Mouse (Mus musculus): ENCODE data around the gene Elmsan1.

The Elmsan1 gene

GRCm38 (mm10) chr12:84193642-84194399 is 24.9 kb downstream of the Elmsan1 start:
- peak; percentile 99 for DNase-seq (ENCODE audit: inconsistent ontology term)

- peak; percentile 83 for DNase-seq (ENCODE audit: inconsistent ontology term)
Measured at GRCm38 (mm10) chr12:84192741-84193641, 25.7 kb downstream of the Elmsan1 start.

GRCm38 (mm10) chr12:84192280-84192679 is 26.4 kb downstream of the Elmsan1 start:
- DNase-seq (ENCODE audit: inconsistent ontology term): no peak

GRCm38 (mm10) chr12:84191770-84192169 is 26.9 kb downstream of the Elmsan1 start:
- DNase-seq (ENCODE audit: inconsistent ontology term): peak; percentile 16

DNA sequence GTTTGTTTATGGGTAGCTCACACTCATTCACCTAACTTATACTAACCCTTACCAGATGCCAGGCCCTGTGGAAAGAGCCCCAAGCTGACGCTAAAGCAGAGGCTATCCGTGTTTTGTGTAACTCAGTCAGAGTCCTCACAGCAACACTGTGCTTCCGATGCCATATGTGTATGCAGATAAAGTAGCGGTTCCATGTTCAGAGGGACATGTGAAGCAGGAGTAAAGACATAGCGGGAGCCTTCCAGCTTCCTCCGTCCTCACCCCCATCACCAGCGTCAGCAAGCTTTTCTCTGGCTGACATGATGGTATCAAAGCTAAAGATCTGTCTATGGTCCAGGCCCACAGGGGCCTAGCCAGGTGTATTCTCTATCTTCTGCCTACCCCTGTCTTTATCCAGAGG is 27.5 kb downstream of the Elmsan1 start:
- no peak for DNase-seq (ENCODE audit: inconsistent ontology term)

GRCm38 (mm10) chr12:84190151-84190820 is 28.4 kb downstream of the Elmsan1 start:
- peak; percentile 93 for DNase-seq (ENCODE audit: inconsistent ontology term)

GRCm38 (mm10) chr12:84188881-84189444 is 29.7 kb downstream of the Elmsan1 start:
- no peak for DNase-seq (ENCODE audit: inconsistent ontology term)

- DNase-seq (ENCODE audit: inconsistent ontology term): peak; percentile 25
Measured at GRCm38 (mm10) chr12:84187752-84188601, 30.7 kb downstream of the Elmsan1 start.

DNA sequence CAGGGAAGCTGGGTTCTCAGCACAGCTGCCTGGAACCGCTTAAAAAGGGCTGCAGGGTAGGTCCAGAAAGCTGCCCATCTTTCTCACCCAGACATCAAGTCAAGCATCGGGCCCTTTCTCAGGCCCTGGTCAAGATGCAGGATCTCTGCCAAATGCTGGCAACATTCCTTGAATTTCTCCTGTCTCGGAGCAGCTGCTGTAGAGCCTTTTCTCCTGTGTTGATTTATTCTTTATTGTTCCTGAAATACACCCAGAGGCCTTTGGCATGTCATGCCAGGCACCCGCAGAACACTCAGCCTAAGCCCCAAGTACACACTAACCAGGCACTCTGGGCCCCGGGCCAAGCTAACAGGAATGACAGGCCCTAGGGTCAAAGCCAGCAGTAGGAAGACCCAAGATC is 31.7 kb downstream of the Elmsan1 start:
- peak; percentile 95 for DNase-seq (ENCODE audit: inconsistent ontology term)

DNA sequence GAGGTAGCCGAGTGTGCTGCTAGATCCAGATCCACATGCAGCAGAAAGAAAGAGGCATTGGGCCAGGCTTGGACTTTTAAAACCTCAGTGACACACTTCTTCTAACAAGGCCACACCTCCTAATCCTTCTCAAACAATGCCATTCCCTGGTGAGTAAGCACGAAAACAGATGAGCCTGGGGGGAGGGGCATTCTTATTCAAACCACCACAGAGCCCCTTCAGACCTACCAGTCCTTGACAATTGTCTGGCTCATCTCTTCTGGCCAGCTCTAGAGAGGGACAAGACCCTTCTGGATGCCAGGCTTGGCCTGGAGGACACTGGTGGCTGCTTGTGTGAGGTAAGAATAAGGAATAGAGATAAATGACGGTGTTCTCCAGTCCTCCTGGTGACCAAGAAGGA is 32.1 kb downstream of the Elmsan1 start:
- DNase-seq (ENCODE audit: inconsistent ontology term): peak; percentile 85

DNA sequence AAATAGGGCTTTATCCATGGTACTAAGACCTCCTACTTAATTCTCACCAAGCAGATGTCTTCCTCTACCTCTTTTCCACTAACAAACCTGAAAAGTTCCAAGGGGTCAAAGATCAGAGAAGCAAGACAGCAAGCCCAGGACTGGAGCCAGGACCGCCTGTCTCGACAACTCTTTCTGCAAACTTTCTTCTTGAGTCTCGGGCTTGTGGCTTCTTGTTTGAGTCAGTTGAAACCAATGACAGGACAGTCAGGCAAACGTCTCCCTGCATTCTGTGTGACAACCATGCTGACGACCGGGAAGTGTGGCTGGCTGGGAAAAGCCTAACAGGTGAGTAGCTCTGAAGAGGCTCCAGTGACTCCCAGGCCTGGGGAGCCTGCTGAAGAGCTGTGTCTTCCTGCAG is 33.1 kb downstream of the Elmsan1 start:
- DNase-seq (ENCODE audit: inconsistent ontology term): no peak

DNA sequence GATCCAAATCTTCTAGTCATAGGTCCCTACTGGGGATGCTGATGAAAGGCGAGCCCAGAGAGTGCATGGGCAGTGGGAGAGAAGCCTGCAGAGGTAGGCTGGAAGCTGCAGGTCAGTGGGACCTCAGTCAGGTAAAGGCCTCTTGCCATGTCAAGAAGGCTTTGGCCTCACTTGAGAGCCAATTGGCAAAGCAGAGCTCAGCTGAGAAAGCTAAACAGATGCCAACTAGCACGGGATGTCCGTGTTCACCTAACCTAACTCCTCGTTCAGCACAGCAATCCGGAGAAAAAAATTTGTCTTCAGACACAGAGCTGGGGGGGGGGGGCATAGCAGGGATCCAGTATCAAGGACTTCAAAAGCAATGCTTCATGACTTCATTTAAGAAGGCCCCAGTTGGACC is 33.7 kb downstream of the Elmsan1 start:
- DNase-seq (ENCODE audit: inconsistent ontology term): no peak

GRCm38 (mm10) chr12:84181999-84182398 is 36.7 kb downstream of the Elmsan1 start:
- DNase-seq (ENCODE audit: inconsistent ontology term): no peak

GRCm38 (mm10) chr12:84180701-84181435 is 37.8 kb downstream of the Elmsan1 start:
- peak; percentile 88 for DNase-seq (ENCODE audit: inconsistent ontology term)

DNA sequence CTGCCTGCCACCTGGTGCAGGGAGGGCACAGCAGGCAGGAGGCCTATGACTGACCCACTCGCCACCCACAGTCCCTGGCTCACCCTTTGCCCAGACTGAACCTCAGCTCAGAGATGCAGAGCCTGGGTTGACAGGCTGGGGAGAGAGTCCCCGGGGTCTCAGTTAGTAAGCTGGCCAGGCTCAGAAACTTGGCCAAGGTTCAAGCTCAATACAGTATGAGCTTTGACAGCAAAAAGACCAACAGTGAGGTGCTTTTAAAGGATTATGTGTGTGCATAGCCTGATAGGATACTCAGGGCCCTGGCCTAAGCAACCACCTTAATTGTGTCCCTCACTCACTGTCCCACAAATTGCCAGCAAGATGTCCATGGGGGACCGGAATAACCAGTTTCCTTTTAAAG is 38.6 kb downstream of the Elmsan1 start:
- no peak for DNase-seq (ENCODE audit: inconsistent ontology term)

DNA sequence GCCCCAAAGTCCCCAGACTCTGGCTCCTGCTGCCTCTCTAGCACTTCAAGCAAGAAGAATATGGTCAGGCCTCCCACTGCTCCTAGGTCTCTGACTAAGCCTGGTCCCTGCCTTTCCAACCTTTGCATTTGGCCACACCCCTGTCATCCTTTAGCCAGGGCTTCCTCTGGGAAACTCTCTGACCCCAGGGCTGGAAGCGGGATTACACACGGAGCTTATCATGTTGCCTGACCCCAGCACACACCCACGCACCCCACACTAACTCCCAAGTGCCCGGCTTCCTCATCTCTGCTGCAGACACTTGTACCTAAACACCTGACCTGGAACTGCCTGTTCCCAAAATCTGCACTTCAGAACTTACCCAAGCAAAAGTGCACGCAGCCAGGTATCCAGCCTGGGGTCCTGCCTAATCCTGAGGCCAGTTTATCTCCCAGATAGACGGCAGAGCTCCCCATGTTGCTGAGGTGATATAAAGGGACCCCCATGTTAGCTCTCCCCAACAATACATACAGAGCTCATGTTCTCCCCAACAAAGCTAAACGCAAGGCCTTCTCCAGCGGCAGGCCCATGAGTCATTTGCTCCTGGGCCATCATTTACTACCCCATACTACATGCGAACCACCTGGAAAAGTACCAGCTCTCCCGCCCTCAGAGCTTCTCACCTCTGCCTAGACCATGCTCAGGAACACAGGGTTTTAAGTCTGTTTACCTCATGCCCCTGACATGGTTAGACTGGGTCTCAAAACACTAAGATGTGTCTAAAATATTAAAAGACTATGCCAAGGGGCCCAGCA is 39.8 kb downstream of the Elmsan1 start:
- no peak for DNase-seq (ENCODE audit: inconsistent ontology term)

DNA sequence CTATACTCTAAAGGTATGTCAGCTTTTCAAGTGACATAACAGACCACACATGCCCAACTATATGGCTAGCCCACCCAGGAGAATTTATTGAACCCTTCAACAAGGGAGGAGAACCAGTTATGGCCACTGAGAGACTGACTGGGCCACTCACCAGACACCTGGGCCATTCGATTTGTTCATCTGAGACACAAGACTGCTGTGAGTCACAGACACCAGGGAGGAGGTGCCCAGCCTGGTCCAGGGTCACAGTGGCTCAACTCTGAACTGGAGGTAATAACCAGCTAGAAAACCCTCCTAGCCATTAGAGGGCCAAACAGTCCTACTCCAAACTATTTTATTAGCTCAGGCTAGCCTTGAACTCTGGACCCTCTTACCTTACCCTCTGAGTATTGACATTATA is 40.6 kb downstream of the Elmsan1 start:
- peak; percentile 43 for DNase-seq (ENCODE audit: inconsistent ontology term)

DNA sequence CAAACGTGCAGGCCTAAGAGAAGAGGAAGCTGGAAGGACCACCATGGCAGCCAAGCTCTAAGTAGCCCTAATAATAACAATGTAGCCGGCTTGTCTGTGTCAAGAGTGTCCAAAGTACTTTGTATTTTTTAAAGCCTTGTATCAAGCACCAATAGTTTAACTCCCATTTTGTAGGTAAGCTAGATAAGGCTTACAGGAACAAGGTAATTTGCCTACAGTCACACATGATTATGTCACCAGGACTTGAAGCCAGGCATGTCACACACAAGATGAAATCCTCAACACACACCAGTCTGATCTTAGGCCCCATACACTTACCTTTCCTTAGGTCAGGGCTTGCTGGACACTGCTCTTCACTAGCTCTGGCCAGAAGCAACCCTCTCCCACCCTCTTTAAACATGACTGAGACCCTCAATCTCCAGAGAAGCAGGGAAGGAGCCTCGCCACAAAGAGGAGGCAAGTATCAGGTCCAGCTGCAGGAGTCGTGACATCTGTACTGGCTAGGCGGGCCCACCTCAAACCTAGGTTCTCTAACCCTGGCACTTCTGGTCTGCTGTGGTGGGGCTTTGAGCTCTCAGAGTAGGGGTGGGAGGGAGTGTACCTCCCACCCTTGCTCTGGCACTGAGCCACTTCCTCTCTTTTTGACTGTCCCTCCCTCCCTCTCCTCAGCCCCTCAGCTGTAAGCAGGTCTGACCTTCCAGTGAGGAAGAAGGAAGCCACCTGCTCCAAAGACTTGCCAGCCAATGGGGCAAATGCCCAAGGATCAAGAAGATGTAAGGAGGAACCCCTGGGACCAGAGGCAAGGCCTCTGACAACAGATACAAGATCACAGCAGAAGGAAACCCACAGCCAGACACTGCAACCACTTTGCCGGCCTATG is 41.6 kb downstream of the Elmsan1 start:
- no peak for DNase-seq (ENCODE audit: inconsistent ontology term)

Data from Muller cell, postnatal 12 days (primary cell).